Mouse (Mus musculus) limb, embryonic 11.5 days (tissue): ENCODE data around the gene Bmp7. TPM values are rescaled to one million over a fixed set of nuclear protein-coding genes. Genes with fewer than 3 reads are reported as not detected.

Source experiments
- ATAC-seq: fragments of 200-750 bp; cut with Nextera tagmentation; 2 replicates; pipeline ENCODE4 v1.8.0; 2017; ENCODE audit warnings: low read depth; ENCODE audit not compliant: insufficient number of reproducible peaks, low FRiP score, low TSS enrichment
- DNase-seq: peaks from one replicate; pipeline ENCODE4 v3.0.0-alpha.2; 2015; ENCODE audit warnings: low spot score
- H3K27ac ChIP-seq: fragments of 300-500 bp; sonication (generic); replicated peaks from 2 replicates; pipeline ENCODE4 v1.5.1; 2014; ENCODE audit warnings: low read depth, mild to moderate bottlenecking, low read length
- H3K27me3 ChIP-seq: fragments of 300-500 bp; sonication (generic); 2 replicates; pipeline ENCODE4 v1.6.1; 2014; ENCODE audit warnings: mild to moderate bottlenecking, low read length, mixed read lengths; ENCODE audit not compliant: control insufficient read depth, insufficient read depth
- H3K36me3 ChIP-seq: fragments of 300-500 bp; sonication (generic); 2 replicates; pipeline ENCODE4 v1.6.1; 2014; ENCODE audit warnings: mild to moderate bottlenecking, low read length, moderate library complexity, mixed read lengths; ENCODE audit not compliant: control insufficient read depth, insufficient read depth
- H3K4me1 ChIP-seq: fragments of 300-500 bp; sonication (generic); 2 replicates; pipeline ENCODE4 v1.6.1; 2014; ENCODE audit warnings: low read length, mixed read lengths; ENCODE audit not compliant: control insufficient read depth, insufficient read depth
- H3K4me2 ChIP-seq: fragments of 300-500 bp; sonication (generic); 2 replicates; pipeline ENCODE4 v1.6.1; 2014; ENCODE audit warnings: low read depth, mild to moderate bottlenecking, moderate library complexity; ENCODE audit not compliant: severe bottlenecking
- H3K4me3 ChIP-seq: fragments of 300-500 bp; sonication (generic); 2 replicates; pipeline ENCODE4 v1.5.1; 2014; ENCODE audit warnings: low read depth, low read length
- H3K9ac ChIP-seq: fragments of 300-500 bp; sonication (generic); 2 replicates; pipeline ENCODE4 v1.6.1; 2014; ENCODE audit warnings: mild to moderate bottlenecking, low read length
- H3K9me3 ChIP-seq: fragments of 300-500 bp; sonication (generic); 2 replicates; pipeline ENCODE4 v1.6.1; 2016; ENCODE audit warnings: low read length; ENCODE audit not compliant: control insufficient read depth
- WGBS: fragments of 180-500 bp; shearing (Covaris S2); extraction: QIAGEN DNeasy Blood & Tissue Kit; methylation state at CpG from one replicate; pipeline ENCODE4 v1.1.7; 2014; 5-methylcytosine and 5-hydroxymethylcytosine counted together
- polyA plus RNA-seq: library from polyadenylated mRNA; unstranded; fragments of >200 nt; fragmentation: Nextera tagmentation; extraction: Ambion mirVana; gene quantifications from 2 replicates; pipeline ENCODE4 v1.2.1, GENCODE M21; 2014

Bmp7 gene
- polyA plus RNA-seq, 1 experiment from 2014 or later: 38.1 TPM

- 0 out of 2 replicates have a peak, but pooled peaks cover 4% of the 10 kb centered on the region for H3K27me3 ChIP-seq
- no peaks in the 10 kb centered on the region for H3K36me3 ChIP-seq
- peak overlapping the region; percentile 69 for H3K4me3 ChIP-seq
- DNase-seq: peak; percentile 50
- H3K27ac ChIP-seq: peak overlapping the region; percentile 72
- ATAC-seq: no peak
- WGBS: 4% methylated on average over 12 of the region's 12 CpGs
- peaks cover 54% of the 10 kb centered on the region for H3K4me1 ChIP-seq
- H3K9ac ChIP-seq: peak overlapping the region; percentile 53
- H3K9me3 ChIP-seq: no peaks in the 10 kb centered on the region
- peak overlapping the region; percentile 100 for H3K4me2 ChIP-seq
Measured at GRCm38 (mm10) chr2:172937326-172938190, 2.6 kb downstream of the Bmp7 start.

GRCm38 (mm10) chr2:172936844-172937243 lies 3.3 kb downstream of the Bmp7 start:
- no peak for DNase-seq
- Histone ChIP-seq H3K36me3 (no peaks in the 10 kb centered on the region), H3K9ac (no peak overlapping the region; the same call in 1 of the 2 replicates), H3K9me3 (no peaks in the 10 kb centered on the region), H3K4me2 (peak overlapping the region; percentile 100), H3K27me3 (0 out of 2 replicates have a peak, but pooled peaks cover 1% of the 10 kb centered on the region), H3K4me3 (peak overlapping the region; percentile 4; the same call in 1 of the 2 replicates), H3K27ac (peak overlapping the region; percentile 72), H3K4me1 (peaks cover 57% of the 10 kb centered on the region)
- no peak for ATAC-seq
- WGBS: 6% methylated on average over 5 of the region's 5 CpGs

GRCm38 (mm10) chr2:172935776-172936562 lies 4.2 kb downstream of the Bmp7 start:
- Histone ChIP-seq H3K9ac (no peak overlapping the region; the same call in 1 of the 2 replicates), H3K4me3 (no peak overlapping the region), H3K36me3 (no peaks in the 10 kb centered on the region), H3K27me3 (no peaks in the 10 kb centered on the region), H3K4me2 (peak overlapping the region; percentile 100), H3K9me3 (no peaks in the 10 kb centered on the region), H3K4me1 (peaks cover 63% of the 10 kb centered on the region), H3K27ac (peak overlapping the region; percentile 72; the same call in 1 of the 2 replicates)
- WGBS: 5% methylated on average over 12 of the region's 12 CpGs
- ATAC-seq (no peak), DNase-seq (peak; percentile 59)

- H3K9ac ChIP-seq: peak overlapping the region; percentile 13
- no peaks in the 10 kb centered on the region for H3K36me3 ChIP-seq
- H3K4me3 ChIP-seq: 0 out of 2 replicates have a peak overlapping the region, but pooled peaks have one; percentile 12
- H3K27me3 ChIP-seq: no peaks in the 10 kb centered on the region
- ATAC-seq (no peak), DNase-seq (peak; percentile 61)
- peak overlapping the region; percentile 44 for H3K4me2 ChIP-seq
- peak overlapping the region; percentile 64 for H3K27ac ChIP-seq
- WGBS: 2% methylated on average over 30 of the region's 30 CpGs
- peaks cover 72% of the 10 kb centered on the region for H3K4me1 ChIP-seq
- H3K9me3 ChIP-seq: no peaks in the 10 kb centered on the region
Measured at GRCm38 (mm10) chr2:172934891-172935740, 5.0 kb downstream of the Bmp7 start.

- Histone ChIP-seq H3K9me3 (no peaks in the 10 kb centered on the region), H3K36me3 (no peaks in the 10 kb centered on the region), H3K4me3 (0 out of 2 replicates have a peak overlapping the region, but pooled peaks have one; percentile 7), H3K9ac (no peak overlapping the region), H3K4me1 (peaks cover 76% of the 10 kb centered on the region), H3K27ac (peak overlapping the region; percentile 72), H3K4me2 (peak overlapping the region; percentile 44), H3K27me3 (no peaks in the 10 kb centered on the region)
- WGBS: 3% methylated on average over 8 of the region's 8 CpGs
- DNase-seq (no peak), ATAC-seq (no peak)
Measured at GRCm38 (mm10) chr2:172934420-172934788, 5.7 kb downstream of the Bmp7 start.

GRCm38 (mm10) chr2:172933631-172934419 lies 6.3 kb downstream of the Bmp7 start:
- DNase-seq: peak; percentile 84
- peak; percentile 37; the same call in 1 of the 2 replicates for ATAC-seq
- no peaks in the 10 kb centered on the region for H3K9me3 ChIP-seq
- H3K4me1 ChIP-seq: peaks cover 82% of the 10 kb centered on the region
- H3K27me3 ChIP-seq: no peaks in the 10 kb centered on the region
- under 1% methylated on average over 34 of the region's 34 CpGs for WGBS
- peak overlapping the region; percentile 72 for H3K27ac ChIP-seq
- H3K4me2 ChIP-seq: peak overlapping the region; percentile 44
- no peaks in the 10 kb centered on the region for H3K36me3 ChIP-seq
- 0 out of 2 replicates have a peak overlapping the region, but pooled peaks have one; percentile 7 for H3K4me3 ChIP-seq
- 0 out of 2 replicates have a peak overlapping the region, but pooled peaks have one; percentile 34 for H3K9ac ChIP-seq

- Histone ChIP-seq H3K9ac (no peak overlapping the region), H3K27ac (no peak overlapping the region), H3K4me1 (peaks cover 79% of the 10 kb centered on the region), H3K4me3 (no peak overlapping the region), H3K36me3 (peaks cover 3% of the 10 kb centered on the region; the same call in 1 of the 2 replicates), H3K27me3 (no peaks in the 10 kb centered on the region), H3K4me2 (no peak overlapping the region; the same call in 1 of the 2 replicates), H3K9me3 (no peaks in the 10 kb centered on the region)
- DNase-seq: no peak
- no peak for ATAC-seq
- WGBS: 58% methylated on average over 17 of the region's 17 CpGs
Measured at GRCm38 (mm10) chr2:172931137-172931898, 8.8 kb downstream of the Bmp7 start.
